Mouse (Mus musculus): ENCODE data around the gene Nrcam. TPM values are rescaled to one million over a fixed set of nuclear protein-coding genes. Genes with fewer than 3 reads are reported as not detected.

Nrcam gene
- polyA plus RNA-seq, 1 experiment from 2014 or later, result 67.6 TPM

DNA sequence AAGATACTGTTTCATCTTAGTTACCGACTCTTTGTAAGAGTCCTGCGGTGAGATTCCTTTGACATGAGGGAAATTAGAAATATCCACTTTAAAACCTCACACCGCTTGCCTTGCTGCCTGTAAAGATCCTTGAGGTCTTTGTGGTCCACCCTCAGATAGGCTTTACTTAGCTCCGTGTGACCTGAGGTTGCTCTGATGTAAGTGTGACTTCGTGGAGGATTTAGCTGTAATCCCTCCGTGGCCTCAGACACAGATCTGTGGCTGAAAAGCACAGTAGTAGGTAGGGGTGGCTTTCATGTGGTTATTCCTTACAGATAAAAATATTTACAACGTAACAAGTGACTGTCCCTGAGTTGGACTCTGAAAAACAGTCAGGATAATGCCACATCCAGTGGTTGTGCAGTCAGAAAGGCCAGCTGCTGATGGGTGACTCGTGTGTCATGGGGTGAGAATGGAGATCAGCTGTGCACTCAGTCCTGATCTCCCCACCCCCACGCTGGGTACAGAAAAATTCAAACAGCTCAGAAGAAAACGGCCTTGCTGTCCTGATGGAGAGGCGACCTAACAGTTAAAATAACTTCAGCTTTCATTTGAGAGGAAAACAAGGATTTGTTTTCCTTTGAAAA is 199.8 kb downstream of the Nrcam start:
- H3K27ac ChIP-seq (ENCODE audit: low read depth, low read length), result no peak overlapping the region
- ATAC-seq (ENCODE audit: low FRiP score), result no peak

DNA sequence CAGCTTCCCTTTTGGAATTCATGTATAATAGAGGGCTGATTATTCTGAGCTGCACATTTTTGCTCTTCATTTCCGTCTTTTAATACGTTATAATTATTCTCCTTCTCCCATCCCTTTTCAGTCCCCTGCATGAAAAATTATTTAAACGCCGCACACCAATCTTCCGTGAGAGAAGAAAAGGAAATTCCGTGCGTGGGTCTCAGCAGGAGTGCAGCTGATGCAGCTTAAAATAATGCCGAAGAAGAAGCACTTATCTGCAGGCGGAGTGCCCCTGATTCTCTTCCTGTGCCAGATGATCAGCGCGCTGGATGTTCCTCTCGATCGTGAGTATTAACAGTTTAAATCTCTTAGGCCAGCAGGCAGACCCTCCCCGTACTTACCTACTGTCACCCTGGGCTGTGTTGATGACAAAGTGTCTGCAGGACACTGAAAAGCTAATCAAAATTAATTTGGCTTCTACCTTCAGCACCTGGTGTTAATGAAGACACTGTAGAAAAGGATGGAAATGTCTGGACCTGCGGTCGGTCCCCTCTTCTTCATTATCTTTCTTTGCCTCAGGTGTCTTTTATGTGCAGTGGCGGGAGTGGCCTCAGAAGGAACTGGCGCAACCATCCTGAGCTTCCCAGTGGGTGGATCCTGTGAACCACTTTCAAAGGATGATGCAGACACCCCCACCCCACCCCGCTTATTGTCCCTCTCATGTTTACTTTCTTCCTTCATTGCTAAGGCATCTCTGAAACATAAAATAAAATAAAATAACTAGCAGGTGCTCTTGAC is 203.8 kb downstream of the Nrcam start:
- H3K4me3 ChIP-seq (ENCODE audit: low read depth, low read length), result no peak overlapping the region
- no peaks in the 10 kb centered on the region for H3K27me3 ChIP-seq (ENCODE audit: control insufficient read depth, insufficient read depth, low read length)
- DNase-seq (ENCODE audit: low spot score), result no peak
- no peak overlapping the region for H3K9ac ChIP-seq (ENCODE audit: low read depth, low read length)
- H3K4me1 ChIP-seq (replicated peaks; ENCODE audit: control insufficient read depth, insufficient read depth, low read length), result no peaks in the 10 kb centered on the region
- no peaks in the 10 kb centered on the region for H3K36me3 ChIP-seq (ENCODE audit: control insufficient read depth, insufficient read depth, low read length)
- H3K27ac ChIP-seq (ENCODE audit: low read depth, low read length), result no peak overlapping the region
- 69% methylated on average over 19 of the region's 19 CpGs for WGBS
- H3K9me3 ChIP-seq (ENCODE audit: control insufficient read depth, low read length), result no peaks in the 10 kb centered on the region
- no peak overlapping the region for H3K4me2 ChIP-seq (replicated peaks; ENCODE audit: low read depth, low read length)
- 0 out of 2 replicates have a peak, but pooled peaks have one; percentile 39 for ATAC-seq (ENCODE audit: low FRiP score)

More for the DNA sequence above, 199.8 kb downstream of the Nrcam start:
- no peaks in the 10 kb centered on the region for H3K27me3 ChIP-seq (ENCODE audit: control insufficient read depth, insufficient read depth, low read length)
- H3K4me2 ChIP-seq (replicated peaks; ENCODE audit: low read depth, low read length), result no peak overlapping the region
- no peaks in the 10 kb centered on the region for H3K36me3 ChIP-seq (ENCODE audit: control insufficient read depth, insufficient read depth, low read length)
- no peak overlapping the region for H3K4me3 ChIP-seq (ENCODE audit: low read depth, low read length)
- WGBS, result 44% methylated on average over 11 of the region's 11 CpGs
- H3K4me1 ChIP-seq (replicated peaks; ENCODE audit: control insufficient read depth, insufficient read depth, low read length), result no peaks in the 10 kb centered on the region
- DNase-seq (ENCODE audit: low spot score), result no peak
- H3K9ac ChIP-seq (ENCODE audit: low read depth, low read length), result no peak overlapping the region
- H3K9me3 ChIP-seq (ENCODE audit: control insufficient read depth, low read length), result no peaks in the 10 kb centered on the region

DNA sequence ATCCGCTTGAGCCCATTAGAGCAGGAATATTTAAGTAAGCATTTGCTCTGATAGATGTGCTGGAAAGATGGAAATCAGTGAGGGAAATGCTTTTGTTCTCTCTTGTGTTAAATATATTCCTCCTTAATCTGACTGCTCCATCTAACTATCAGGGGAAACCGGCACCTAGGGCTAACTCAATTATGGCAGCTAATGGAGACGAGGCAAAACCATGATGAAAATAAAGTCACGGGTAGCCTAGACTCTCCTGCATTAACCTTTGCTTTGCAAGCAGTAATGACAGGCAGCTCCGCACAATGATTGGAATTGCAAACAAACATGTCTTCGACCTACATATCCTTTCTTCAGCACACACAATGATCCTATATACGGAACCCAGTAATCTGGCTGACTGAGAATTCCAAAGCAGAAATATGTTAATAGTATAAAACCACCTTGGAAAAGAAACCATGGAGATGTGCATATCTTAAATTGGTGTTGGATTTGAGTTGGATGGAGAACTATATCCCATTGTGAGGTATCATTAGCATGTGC is 205.5 kb downstream of the Nrcam start:
- H3K9ac ChIP-seq (ENCODE audit: low read depth, low read length), result no peak overlapping the region
- WGBS, result 73% methylated on average over 7 of the region's 7 CpGs
- no peaks in the 10 kb centered on the region for H3K9me3 ChIP-seq (ENCODE audit: control insufficient read depth, low read length)
- no peaks in the 10 kb centered on the region for H3K4me1 ChIP-seq (replicated peaks; ENCODE audit: control insufficient read depth, insufficient read depth, low read length)
- no peak overlapping the region for H3K4me3 ChIP-seq (ENCODE audit: low read depth, low read length)
- ATAC-seq (ENCODE audit: low FRiP score) (peak; percentile 39; the same call in 1 of the 2 replicates), DNase-seq (ENCODE audit: low spot score) (no peak)
- 0 out of 2 replicates have a peak overlapping the region, but pooled peaks have one; percentile 36 for H3K27ac ChIP-seq (ENCODE audit: low read depth, low read length)
- H3K4me2 ChIP-seq (replicated peaks; ENCODE audit: low read depth, low read length), result no peak overlapping the region
- H3K36me3 ChIP-seq (ENCODE audit: control insufficient read depth, insufficient read depth, low read length), result no peaks in the 10 kb centered on the region
- H3K27me3 ChIP-seq (ENCODE audit: control insufficient read depth, insufficient read depth, low read length), result no peaks in the 10 kb centered on the region

DNA sequence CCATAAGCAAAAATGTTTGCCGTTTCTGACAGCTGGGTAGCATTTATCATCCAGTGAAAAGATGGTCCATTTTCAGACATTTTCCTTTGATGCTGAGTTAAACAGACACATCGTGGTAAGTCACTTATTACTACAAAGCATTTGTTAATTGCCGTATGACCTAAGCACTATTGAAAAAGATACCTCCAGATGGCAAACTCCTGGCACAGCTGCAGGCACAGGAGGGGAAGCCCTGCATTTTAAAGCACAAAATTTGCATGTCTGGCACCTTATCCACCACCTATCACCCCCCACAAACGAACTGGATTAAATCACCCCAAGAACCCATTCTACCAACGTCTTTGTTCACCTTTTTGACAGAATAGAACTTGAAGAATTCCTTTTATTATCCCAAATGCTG is 206.9 kb downstream of the Nrcam start:
- WGBS, result 32% methylated on average over 5 of the region's 5 CpGs
- H3K27ac ChIP-seq (ENCODE audit: low read depth, low read length), result no peak overlapping the region
- ATAC-seq (ENCODE audit: low FRiP score), result no peak
- H3K27me3 ChIP-seq (ENCODE audit: control insufficient read depth, insufficient read depth, low read length), result no peaks in the 10 kb centered on the region
- H3K4me1 ChIP-seq (replicated peaks; ENCODE audit: control insufficient read depth, insufficient read depth, low read length), result no peaks in the 10 kb centered on the region
- no peak for DNase-seq (ENCODE audit: low spot score)
- H3K4me3 ChIP-seq (ENCODE audit: low read depth, low read length), result no peak overlapping the region
- H3K9me3 ChIP-seq (ENCODE audit: control insufficient read depth, low read length), result no peaks in the 10 kb centered on the region
- no peak overlapping the region for H3K9ac ChIP-seq (ENCODE audit: low read depth, low read length)
- no peak overlapping the region for H3K4me2 ChIP-seq (replicated peaks; ENCODE audit: low read depth, low read length)
- H3K36me3 ChIP-seq (ENCODE audit: control insufficient read depth, insufficient read depth, low read length), result no peaks in the 10 kb centered on the region

DNA sequence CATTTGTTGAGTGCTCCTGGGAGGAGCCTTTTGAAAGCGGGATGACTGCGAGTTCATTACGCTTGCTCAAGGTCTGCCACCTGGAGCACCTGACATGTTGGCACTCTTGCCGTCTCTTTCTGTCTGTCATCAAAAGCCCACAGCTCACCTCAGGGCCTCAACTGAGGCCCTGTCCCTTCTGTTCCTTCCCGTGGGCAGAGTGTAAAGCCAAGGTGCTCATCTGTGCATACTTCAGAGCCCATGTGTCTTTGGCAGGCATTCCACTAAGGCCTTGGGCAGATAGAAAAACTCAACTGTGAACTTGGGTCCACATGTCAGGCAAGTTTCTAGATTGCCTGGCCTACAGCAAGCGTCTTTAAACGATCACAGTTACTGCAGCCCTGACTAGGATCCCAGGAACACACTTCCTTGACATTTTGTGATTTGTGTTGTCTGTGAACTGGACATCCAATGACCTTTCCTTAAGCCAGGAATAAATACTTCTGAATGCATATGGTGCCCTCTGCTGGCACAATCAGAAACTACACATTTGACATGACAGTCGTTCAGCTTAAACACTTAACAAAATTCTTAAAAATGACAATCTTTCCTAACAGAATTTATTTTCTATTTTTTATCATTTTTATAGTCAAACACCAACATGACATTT is 219.2 kb downstream of the Nrcam start:
- peak; percentile 89 for DNase-seq (ENCODE audit: low spot score)
- Histone ChIP-seq H3K36me3 (ENCODE audit: control insufficient read depth, insufficient read depth, low read length) (no peaks in the 10 kb centered on the region), H3K9ac (ENCODE audit: low read depth, low read length) (no peak overlapping the region), H3K27ac (ENCODE audit: low read depth, low read length) (no peak overlapping the region), H3K27me3 (ENCODE audit: control insufficient read depth, insufficient read depth, low read length) (no peaks in the 10 kb centered on the region), H3K4me2 (replicated peaks; ENCODE audit: low read depth, low read length) (no peak overlapping the region), H3K4me1 (replicated peaks; ENCODE audit: control insufficient read depth, insufficient read depth, low read length) (no peaks in the 10 kb centered on the region), H3K4me3 (ENCODE audit: low read depth, low read length) (no peak overlapping the region), H3K9me3 (ENCODE audit: control insufficient read depth, low read length) (no peaks in the 10 kb centered on the region)
- 61% methylated on average over 8 of the region's 8 CpGs for WGBS
- ATAC-seq (ENCODE audit: low FRiP score), result peak; percentile 61; the same call in 1 of the 2 replicates

DNA sequence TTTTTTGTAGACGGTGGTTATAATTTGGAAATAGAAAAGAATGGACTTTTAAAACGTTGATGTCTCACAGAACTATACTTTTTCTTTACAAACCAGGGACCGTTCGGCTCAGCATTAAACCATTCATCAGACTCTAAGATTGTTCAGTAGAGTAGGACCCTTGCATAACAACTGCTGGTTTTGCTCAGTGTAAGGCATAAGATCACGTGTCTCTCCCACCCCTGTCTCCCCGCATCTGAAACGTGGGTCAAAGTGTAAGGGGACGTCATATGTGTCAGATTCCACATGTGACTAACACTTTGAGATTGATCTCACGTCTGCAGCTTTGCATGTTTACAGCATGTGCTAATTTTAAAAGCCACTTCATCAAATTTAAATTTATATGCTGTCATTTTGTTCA is 219.8 kb downstream of the Nrcam start:
- Histone ChIP-seq H3K27ac (ENCODE audit: low read depth, low read length) (no peak overlapping the region), H3K9ac (ENCODE audit: low read depth, low read length) (no peak overlapping the region), H3K4me2 (replicated peaks; ENCODE audit: low read depth, low read length) (no peak overlapping the region), H3K4me1 (replicated peaks; ENCODE audit: control insufficient read depth, insufficient read depth, low read length) (no peaks in the 10 kb centered on the region), H3K36me3 (ENCODE audit: control insufficient read depth, insufficient read depth, low read length) (no peaks in the 10 kb centered on the region), H3K4me3 (ENCODE audit: low read depth, low read length) (no peak overlapping the region), H3K9me3 (ENCODE audit: control insufficient read depth, low read length) (no peaks in the 10 kb centered on the region), H3K27me3 (ENCODE audit: control insufficient read depth, insufficient read depth, low read length) (no peaks in the 10 kb centered on the region)
- DNase-seq (ENCODE audit: low spot score), result no peak
- whole genome bisulfite sequencing, result 71% methylated on average over 9 of the region's 9 CpGs
- 0 out of 2 replicates have a peak, but pooled peaks have one; percentile 29 for ATAC-seq (ENCODE audit: low FRiP score)

DNA sequence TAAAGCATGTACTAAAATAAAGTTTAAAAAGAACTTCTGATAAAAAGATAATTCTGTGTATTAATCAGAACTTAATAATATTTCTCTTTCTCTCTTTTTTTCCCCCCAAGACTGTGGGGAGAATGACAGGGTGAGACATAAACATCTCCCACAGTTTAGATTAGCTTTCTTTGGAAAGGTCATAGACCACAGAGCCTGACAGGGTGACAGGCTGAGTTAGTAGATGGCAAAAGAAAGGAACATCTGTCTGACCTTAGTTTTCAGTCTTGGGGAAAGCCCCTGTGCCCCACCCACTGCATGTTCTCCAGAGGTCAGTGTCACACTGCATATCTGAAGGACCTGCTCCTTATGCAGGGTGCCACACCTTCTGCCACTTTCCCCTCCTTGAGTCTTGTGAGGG is 222.9 kb downstream of the Nrcam start:
- DNase-seq (ENCODE audit: low spot score), result no peak
- Histone ChIP-seq H3K9ac (ENCODE audit: low read depth, low read length) (no peak overlapping the region), H3K9me3 (ENCODE audit: control insufficient read depth, low read length) (no peaks in the 10 kb centered on the region), H3K4me1 (replicated peaks; ENCODE audit: control insufficient read depth, insufficient read depth, low read length) (no peaks in the 10 kb centered on the region), H3K27me3 (ENCODE audit: control insufficient read depth, insufficient read depth, low read length) (no peaks in the 10 kb centered on the region), H3K36me3 (ENCODE audit: control insufficient read depth, insufficient read depth, low read length) (no peaks in the 10 kb centered on the region), H3K27ac (ENCODE audit: low read depth, low read length) (no peak overlapping the region), H3K4me2 (replicated peaks; ENCODE audit: low read depth, low read length) (no peak overlapping the region), H3K4me3 (ENCODE audit: low read depth, low read length) (no peak overlapping the region)
- no peak for ATAC-seq (ENCODE audit: low FRiP score)

DNA sequence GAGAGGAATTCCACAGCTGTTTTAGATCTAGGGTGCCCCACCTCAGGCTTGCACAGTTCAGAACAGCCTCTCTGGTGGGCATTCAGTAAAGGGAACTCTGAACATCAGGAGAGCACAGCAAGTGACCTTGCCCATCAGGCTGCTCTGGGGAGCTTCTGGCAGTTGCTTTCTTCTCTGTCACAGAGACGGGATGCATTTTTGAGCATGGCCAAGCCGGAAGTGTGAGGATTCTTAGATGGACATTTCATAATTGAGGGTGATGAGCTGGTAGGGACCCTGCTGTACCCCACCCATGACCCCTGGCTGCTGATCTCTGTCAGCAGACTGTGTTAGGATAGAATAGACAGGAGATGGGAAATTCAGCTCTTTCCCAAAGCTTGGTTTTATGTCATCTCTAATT is 225.4 kb downstream of the Nrcam start:
- Histone ChIP-seq H3K4me2 (replicated peaks; ENCODE audit: low read depth, low read length) (no peak overlapping the region), H3K36me3 (ENCODE audit: control insufficient read depth, insufficient read depth, low read length) (no peaks in the 10 kb centered on the region), H3K27ac (ENCODE audit: low read depth, low read length) (no peak overlapping the region), H3K4me1 (replicated peaks; ENCODE audit: control insufficient read depth, insufficient read depth, low read length) (no peaks in the 10 kb centered on the region), H3K4me3 (ENCODE audit: low read depth, low read length) (no peak overlapping the region), H3K9ac (ENCODE audit: low read depth, low read length) (no peak overlapping the region), H3K27me3 (ENCODE audit: control insufficient read depth, insufficient read depth, low read length) (no peaks in the 10 kb centered on the region), H3K9me3 (ENCODE audit: control insufficient read depth, low read length) (no peaks in the 10 kb centered on the region)
- ATAC-seq (ENCODE audit: low FRiP score), result no peak
- WGBS, result 76% methylated on average over 2 of the region's 2 CpGs
- DNase-seq (ENCODE audit: low spot score), result no peak

Data from hindbrain, embryonic 11.5 days (tissue).